Mouse (Mus musculus) hindbrain, embryonic 14.5 days (tissue): ENCODE results near the gene Ticam1. TPM values are rescaled to one million over a fixed set of nuclear protein-coding genes. Genes with fewer than 3 reads are reported as not detected.

Source experiments
- microRNA counts: library from miRNA; unstranded; fragments of <30 nt; microRNA quantifications from one replicate; lab custom pipeline; 2016
- microRNA-seq: library from miRNA; unstranded; fragments of <30 nt; microRNA quantifications from one replicate; pipeline ENCODE4, GENCODE M21; 2016
- polyA plus RNA-seq: library from polyadenylated mRNA; unstranded; fragments of >200 nt; fragmentation: Nextera tagmentation; extraction: Ambion mirVana; gene quantifications from 2 replicates; pipeline ENCODE4 v1.2.1, GENCODE M21; 2014

The Ticam1 gene
- polyA plus RNA-seq, 1 experiment from 2014 or later: 1.4 TPM

MicroRNA genes within 50 kb of the gene (microRNA counts, 519-probe panel; counts per million panel counts)
- not detected for microRNA mmu-miR-7b (lab: Ali Mortazavi, UCI)

Small RNA genes lying within 50 kb of the gene (microRNA-seq; reads per million reads assigned to microRNA genes)
- gene Mir7b: 1,071 reads per million, percentile 78 among the genes with 10 or more reads in this experiment

Other genes with a start within 250 kb of the Ticam1 start
- gene Sh3gl1, start 240.2 kb downstream of the Ticam1 start, polyA plus RNA-seq: 91.1 and 94.1 TPM in 2 replicates
- 3.1 and 3.6 TPM in 2 replicates for gene Chaf1a, start 236.3 kb downstream of the Ticam1 start, polyA plus RNA-seq
- gene Ubxn6, start 201.8 kb downstream of the Ticam1 start, polyA plus RNA-seq: 72.0 and 75.6 TPM in 2 replicates
- gene Hdgfl2, start 197.2 kb downstream of the Ticam1 start, polyA plus RNA-seq: 95.0 and 98.1 TPM in 2 replicates
- 0.12 and 0.20 TPM in 2 replicates for gene Plin4, start 167.0 kb downstream of the Ticam1 start, polyA plus RNA-seq
- gene Plin5, start 159.2 kb downstream of the Ticam1 start, polyA plus RNA-seq: 1.9 and 2.1 TPM in 2 replicates
- gene Lrg1, start 154.8 kb downstream of the Ticam1 start, polyA plus RNA-seq: 0.19 and 0.20 TPM in 2 replicates
- 18.3 and 20.5 TPM in 2 replicates for gene Sema6b, start 136.4 kb downstream of the Ticam1 start, polyA plus RNA-seq
- gene Tnfaip8l1, start 114.3 kb downstream of the Ticam1 start, polyA plus RNA-seq: 8.4 and 9.9 TPM in 2 replicates
- 67.8 and 70.8 TPM in 2 replicates for gene Mydgf, start 92.9 kb downstream of the Ticam1 start, polyA plus RNA-seq
- 23.4 and 26.2 TPM in 2 replicates for gene Dpp9, start 57.9 kb downstream of the Ticam1 start, polyA plus RNA-seq
- 21.0 and 21.8 TPM in 2 replicates for gene Fem1a, start 20.0 kb downstream of the Ticam1 start, polyA plus RNA-seq
- gene Plin3, start 16.1 kb upstream of the Ticam1 start, polyA plus RNA-seq: 13.9 and 16.4 TPM in 2 replicates
- not detected in 2 replicates for gene Arrdc5, start 23.5 kb upstream of the Ticam1 start, polyA plus RNA-seq
- gene Uhrf1, start 26.5 kb upstream of the Ticam1 start, polyA plus RNA-seq: 14.1 and 15.9 TPM in 2 replicates
- 62.2 and 64.3 TPM in 2 replicates for gene Kdm4b, start 49.3 kb upstream of the Ticam1 start, polyA plus RNA-seq
- gene Ptprs, start 199.7 kb upstream of the Ticam1 start, polyA plus RNA-seq: 272 and 276 TPM in 2 replicates
- gene Znrf4, start 235.6 kb upstream of the Ticam1 start, polyA plus RNA-seq: not detected in 2 replicates